Mouse (Mus musculus) forebrain, embryonic 13.5 days (tissue): ENCODE data around the gene Pmm2. TPM values are rescaled to one million over a fixed set of nuclear protein-coding genes. Genes with fewer than 3 reads are reported as not detected.

ENCODE experiments used
- ATAC-seq: fragments of 200-750 bp; cut with Nextera tagmentation; 2 replicates; pipeline ENCODE4 v1.8.0; 2017
- H3K27ac ChIP-seq: fragments of 300-500 bp; sonication (generic); 2 replicates; pipeline ENCODE4 v1.5.1; 2015; ENCODE audit warnings: inconsistent platforms, mild to moderate bottlenecking, moderate library complexity
- H3K27me3 ChIP-seq: fragments of 300-500 bp; sonication (generic); 2 replicates; pipeline ENCODE4 v1.6.1; 2015; ENCODE audit warnings: mild to moderate bottlenecking, inconsistent platforms
- H3K36me3 ChIP-seq: fragments of 300-500 bp; sonication (generic); 2 replicates; pipeline ENCODE4 v1.6.1; 2015; ENCODE audit warnings: mild to moderate bottlenecking, inconsistent platforms; ENCODE audit not compliant: poor library complexity, severe bottlenecking
- H3K4me1 ChIP-seq: fragments of 300-500 bp; sonication (generic); 2 replicates; pipeline ENCODE4 v1.6.1; 2015; ENCODE audit warnings: inconsistent platforms
- H3K4me2 ChIP-seq: fragments of 300-500 bp; sonication (generic); 2 replicates; pipeline ENCODE4 v1.6.1; 2015; ENCODE audit warnings: inconsistent platforms, mild to moderate bottlenecking, moderate library complexity
- H3K4me3 ChIP-seq: fragments of 300-500 bp; sonication (generic); 2 replicates; pipeline ENCODE4 v1.5.1; 2015; ENCODE audit warnings: mild to moderate bottlenecking, inconsistent platforms
- H3K9ac ChIP-seq: fragments of 300-500 bp; sonication (generic); 2 replicates; pipeline ENCODE4 v1.6.1; 2015; ENCODE audit warnings: mild to moderate bottlenecking, inconsistent platforms
- H3K9me3 ChIP-seq: fragments of 300-500 bp; sonication (generic); replicated peaks from 2 replicates; pipeline ENCODE4 v1.6.1; 2016; ENCODE audit warnings: inconsistent platforms
- WGBS: fragments of 180-500 bp; shearing (Covaris S2); methylation state at CpG from one replicate; pipeline ENCODE4 v1.1.7; 2015; 5-methylcytosine and 5-hydroxymethylcytosine counted together
- polyA plus RNA-seq: library from polyadenylated mRNA; unstranded; fragments of >200 nt; fragmentation: Nextera tagmentation; extraction: Ambion mirVana; gene quantifications from 2 replicates; pipeline ENCODE4 v1.2.1, GENCODE M21; 2015

Gene Pmm2
- polyA plus RNA-seq, 1 experiment from 2014 or later, result 50.8 TPM

DNA sequence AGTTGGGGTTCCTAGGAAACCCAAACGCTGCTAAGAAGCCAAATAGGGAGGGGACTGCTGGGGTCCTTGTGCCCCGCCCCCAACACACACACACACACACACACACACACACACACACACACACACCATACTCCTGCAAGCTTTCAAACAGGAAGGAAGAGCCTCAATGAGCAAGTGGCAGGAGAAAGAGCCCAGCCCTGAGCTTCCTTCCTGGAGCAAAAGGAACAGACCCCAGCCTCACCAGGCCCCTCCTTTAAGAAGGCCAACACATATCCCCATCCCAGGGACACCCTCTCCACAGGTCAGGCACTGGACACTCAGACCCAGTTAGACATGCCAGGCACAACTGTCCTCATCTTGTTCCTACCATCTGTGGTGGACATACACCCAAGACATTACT is 25.5 kb downstream of the Pmm2 start:
- Histone ChIP-seq H3K36me3 (peaks cover 72% of the 10 kb centered on the region), H3K27me3 (no peaks in the 10 kb centered on the region), H3K9ac (no peak overlapping the region), H3K27ac (no peak overlapping the region), H3K4me2 (no peak overlapping the region), H3K4me1 (peaks cover 19% of the 10 kb centered on the region), H3K4me3 (no peak overlapping the region), H3K9me3 (no peaks in the 10 kb centered on the region)
- 85% methylated on average over 2 of the region's 2 CpGs for whole genome bisulfite sequencing
- ATAC-seq, result no peak

DNA sequence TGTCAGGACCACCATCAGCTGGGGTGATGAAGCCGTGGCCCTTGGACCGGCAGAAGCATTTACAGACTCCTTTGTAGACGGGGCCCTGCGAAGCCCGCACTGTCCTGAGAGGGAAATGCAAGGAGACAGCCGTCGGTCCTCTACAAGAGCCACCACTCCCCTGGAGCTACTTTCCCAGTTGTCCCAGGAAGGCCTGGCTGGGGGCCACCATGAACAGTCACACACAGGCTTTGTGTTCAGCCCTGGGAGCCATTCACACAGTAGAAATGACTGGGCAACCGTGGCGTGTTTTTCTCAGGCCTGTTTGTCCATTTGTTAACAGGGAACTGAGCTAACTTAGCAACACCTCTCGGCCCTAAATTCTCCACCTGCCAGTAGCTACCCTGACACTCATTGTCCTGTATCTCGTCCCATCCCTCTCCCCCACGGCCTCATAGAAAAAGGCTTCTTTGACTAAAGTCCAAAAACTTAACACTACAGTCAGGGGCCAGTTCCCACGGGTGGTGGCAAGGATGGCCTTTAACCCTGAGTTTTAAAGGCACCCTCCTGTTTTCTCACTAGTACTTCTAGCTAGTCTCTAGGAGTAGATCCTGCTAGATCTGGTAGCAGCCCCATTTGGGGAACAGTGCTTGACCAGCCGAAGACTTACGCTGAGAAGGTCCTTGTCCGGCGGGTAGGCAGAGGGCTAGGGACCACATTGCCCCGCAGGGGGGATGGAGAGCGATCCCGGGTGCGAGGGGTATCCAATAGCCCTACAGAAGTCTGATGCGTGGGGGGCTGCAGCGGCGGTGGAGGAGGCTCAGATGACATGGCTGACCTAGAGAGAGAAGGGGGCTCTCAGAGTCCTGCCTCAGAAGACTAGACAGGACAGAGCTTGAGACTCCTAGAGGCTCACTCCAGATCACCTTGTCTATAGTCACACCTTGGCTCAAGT is 26.4 kb downstream of the Pmm2 start:
- Histone ChIP-seq H3K9ac (no peak overlapping the region), H3K27me3 (no peaks in the 10 kb centered on the region), H3K9me3 (no peaks in the 10 kb centered on the region), H3K27ac (no peak overlapping the region), H3K4me1 (peaks cover 27% of the 10 kb centered on the region), H3K36me3 (peaks cover 64% of the 10 kb centered on the region), H3K4me2 (no peak overlapping the region), H3K4me3 (no peak overlapping the region)
- 84% methylated on average over 24 of the region's 24 CpGs for WGBS
- no peak for ATAC-seq

DNA sequence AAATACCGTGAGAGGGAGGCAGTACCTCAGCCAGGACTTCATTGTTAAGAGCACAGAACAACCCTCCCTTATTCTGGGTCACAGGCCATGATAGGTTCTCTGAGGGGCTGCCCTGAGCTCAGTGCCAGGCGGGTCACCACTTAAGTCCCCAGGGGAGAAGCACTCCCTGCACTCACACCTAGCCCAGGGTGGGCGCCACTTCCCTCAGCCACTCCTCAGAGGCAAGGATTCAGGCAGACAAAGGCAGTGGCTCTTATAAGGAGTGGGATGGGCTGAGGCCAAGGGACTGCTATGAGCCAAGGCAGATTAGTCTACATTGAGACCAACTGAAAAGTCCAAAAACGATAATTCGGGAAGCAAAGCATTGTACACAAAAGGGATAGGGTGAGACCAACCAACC is 27.9 kb downstream of the Pmm2 start:
- H3K27ac ChIP-seq, result no peak overlapping the region
- no peak for ATAC-seq
- WGBS, result 77% methylated on average over 5 of the region's 5 CpGs
- H3K4me3 ChIP-seq, result no peak overlapping the region
- H3K4me1 ChIP-seq, result peaks cover 42% of the 10 kb centered on the region
- no peaks in the 10 kb centered on the region for H3K27me3 ChIP-seq
- no peak overlapping the region for H3K4me2 ChIP-seq
- no peaks in the 10 kb centered on the region for H3K9me3 ChIP-seq
- H3K9ac ChIP-seq, result no peak overlapping the region
- H3K36me3 ChIP-seq, result peaks cover 49% of the 10 kb centered on the region

DNA sequence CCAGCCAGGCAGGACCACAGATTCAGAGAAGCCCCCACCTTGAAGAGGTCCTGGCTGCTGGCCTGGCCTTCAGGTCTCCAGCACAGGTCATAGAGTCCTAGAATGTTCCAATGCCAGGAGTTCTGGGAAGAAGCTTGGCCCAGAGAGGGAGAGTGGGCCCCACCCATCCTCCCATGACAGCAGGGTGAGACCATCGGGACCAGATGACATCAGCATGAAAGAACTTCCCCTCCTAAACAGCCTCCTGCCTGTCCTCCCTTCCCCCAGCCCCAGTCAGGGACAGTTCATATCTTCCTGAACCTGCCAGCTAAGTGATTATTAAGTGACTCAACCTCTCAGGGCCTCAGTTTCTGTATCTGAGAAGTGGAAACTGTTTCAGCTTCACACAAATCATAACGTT is 29.0 kb downstream of the Pmm2 start:
- Histone ChIP-seq H3K4me1 (peaks cover 49% of the 10 kb centered on the region), H3K27ac (no peak overlapping the region), H3K4me2 (no peak overlapping the region), H3K4me3 (no peak overlapping the region), H3K36me3 (peaks cover 39% of the 10 kb centered on the region), H3K9me3 (no peaks in the 10 kb centered on the region), H3K27me3 (no peaks in the 10 kb centered on the region), H3K9ac (peak overlapping the region; percentile 8; the same call in 1 of the 2 replicates)
- 70% methylated on average over 2 of the region's 2 CpGs for WGBS
- no peak for ATAC-seq

DNA sequence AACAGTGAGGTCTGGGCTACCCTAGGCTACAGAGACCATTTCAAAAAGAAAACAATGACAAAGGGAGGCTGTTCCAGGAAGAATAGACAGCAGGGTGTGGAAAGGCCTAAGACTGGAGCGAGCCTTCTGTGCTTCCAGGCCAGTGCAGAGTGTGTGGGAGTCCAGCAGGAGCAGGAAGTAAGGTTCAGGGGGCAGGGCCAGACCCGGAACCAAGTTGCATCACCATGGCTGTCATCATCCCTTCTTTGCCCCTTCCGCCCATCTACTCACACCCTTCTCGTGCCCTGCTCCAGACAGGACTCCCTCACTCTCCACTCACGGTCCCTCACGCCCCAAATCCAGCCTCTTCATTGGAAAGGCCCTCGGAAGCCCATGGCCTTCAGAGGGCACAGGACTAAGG is 29.8 kb downstream of the Pmm2 start:
- H3K9ac ChIP-seq, result 0 out of 2 replicates have a peak overlapping the region, but pooled peaks have one; percentile 34
- H3K9me3 ChIP-seq, result no peaks in the 10 kb centered on the region
- WGBS, result 85% methylated on average over 7 of the region's 7 CpGs
- peaks cover 49% of the 10 kb centered on the region for H3K4me1 ChIP-seq
- ATAC-seq, result no peak
- H3K4me3 ChIP-seq, result no peak overlapping the region
- peaks cover 31% of the 10 kb centered on the region for H3K36me3 ChIP-seq
- no peak overlapping the region for H3K27ac ChIP-seq
- H3K4me2 ChIP-seq, result peak overlapping the region; percentile 18; the same call in 1 of the 2 replicates
- H3K27me3 ChIP-seq, result no peaks in the 10 kb centered on the region

DNA sequence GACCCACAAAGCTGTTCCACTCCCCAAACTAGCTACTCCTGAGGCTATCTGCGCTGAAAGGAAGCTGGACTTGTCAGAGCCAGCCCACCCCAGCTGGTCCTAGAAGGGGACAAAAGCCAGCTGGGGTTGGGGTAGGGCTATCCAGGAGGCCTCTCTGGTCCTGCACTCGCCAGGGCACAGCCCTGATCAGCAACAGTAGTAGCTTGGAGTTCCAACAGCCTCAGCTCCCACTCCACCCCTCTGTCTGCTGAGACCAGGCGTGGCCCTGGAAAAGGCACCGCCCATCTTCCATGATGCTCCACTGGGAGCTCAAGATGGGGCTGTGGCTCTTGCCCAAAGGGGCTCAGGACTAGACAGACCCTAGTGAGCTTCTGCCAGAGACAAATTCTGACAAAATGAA is 30.3 kb downstream of the Pmm2 start:
- H3K27me3 ChIP-seq, result peaks cover 2% of the 10 kb centered on the region
- WGBS, result 71% methylated on average over 4 of the region's 4 CpGs
- peaks cover 25% of the 10 kb centered on the region for H3K36me3 ChIP-seq
- no peak overlapping the region for H3K9ac ChIP-seq
- no peaks in the 10 kb centered on the region for H3K9me3 ChIP-seq
- no peak overlapping the region for H3K27ac ChIP-seq
- peak overlapping the region; percentile 18; the same call in 1 of the 2 replicates for H3K4me2 ChIP-seq
- H3K4me3 ChIP-seq, result no peak overlapping the region
- H3K4me1 ChIP-seq, result peaks cover 49% of the 10 kb centered on the region
- ATAC-seq, result no peak

DNA sequence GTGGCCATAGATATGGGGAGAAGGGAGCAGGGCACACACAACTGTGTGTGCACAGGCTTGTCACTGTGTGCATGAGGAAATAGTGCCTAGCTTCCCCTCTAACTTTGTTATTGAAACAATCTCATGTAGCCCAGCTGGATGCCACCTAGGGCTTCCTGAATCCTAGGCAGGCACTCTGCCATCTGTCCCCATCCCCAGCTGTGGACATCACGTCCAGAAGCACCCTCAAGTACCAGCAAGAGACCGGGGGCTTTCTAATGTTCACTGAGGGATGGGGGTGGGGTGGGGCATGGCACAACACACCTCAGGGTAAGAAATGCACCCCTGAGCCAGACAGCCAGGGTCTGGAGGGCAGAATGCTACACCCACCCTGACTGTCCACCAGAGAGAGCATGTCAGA is 30.9 kb downstream of the Pmm2 start:
- Histone ChIP-seq H3K36me3 (peaks cover 20% of the 10 kb centered on the region), H3K27me3 (peaks cover 7% of the 10 kb centered on the region), H3K9me3 (no peaks in the 10 kb centered on the region), H3K9ac (0 out of 2 replicates have a peak overlapping the region, but pooled peaks have one; percentile 9), H3K27ac (no peak overlapping the region), H3K4me1 (peaks cover 49% of the 10 kb centered on the region), H3K4me3 (no peak overlapping the region), H3K4me2 (peak overlapping the region; percentile 73)
- no peak for ATAC-seq
- 67% methylated on average over 2 of the region's 2 CpGs for WGBS

DNA sequence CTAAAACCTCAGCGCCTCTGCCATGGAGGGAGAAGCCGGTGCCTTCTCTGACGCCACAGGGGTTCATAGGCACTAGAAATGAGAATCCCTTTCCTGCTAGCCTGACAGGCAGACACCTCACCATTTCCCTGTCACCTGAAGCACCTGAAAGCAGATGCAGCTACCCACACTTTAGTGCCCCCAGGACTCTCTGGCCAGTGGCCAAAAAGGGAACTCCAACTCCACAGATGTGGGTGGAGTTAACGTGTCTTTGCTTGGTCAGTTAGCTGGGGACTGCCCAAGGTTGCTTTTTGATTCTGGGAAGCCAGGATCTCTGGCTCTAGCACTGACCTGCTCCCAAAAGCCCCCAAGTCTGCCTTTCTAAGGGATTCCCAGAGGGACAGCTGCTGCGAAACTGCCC is 32.0 kb downstream of the Pmm2 start:
- H3K9ac ChIP-seq, result peak overlapping the region; percentile 80
- no peak for ATAC-seq
- no peaks in the 10 kb centered on the region for H3K9me3 ChIP-seq
- peaks cover 49% of the 10 kb centered on the region for H3K4me1 ChIP-seq
- H3K27ac ChIP-seq, result peak overlapping the region; percentile 78
- peaks cover 9% of the 10 kb centered on the region; the same call in 1 of the 2 replicates for H3K36me3 ChIP-seq
- H3K4me2 ChIP-seq, result peak overlapping the region; percentile 73
- peaks cover 15% of the 10 kb centered on the region for H3K27me3 ChIP-seq
- 45% methylated on average over 5 of the region's 5 CpGs for WGBS
- H3K4me3 ChIP-seq, result peak overlapping the region; percentile 73

DNA sequence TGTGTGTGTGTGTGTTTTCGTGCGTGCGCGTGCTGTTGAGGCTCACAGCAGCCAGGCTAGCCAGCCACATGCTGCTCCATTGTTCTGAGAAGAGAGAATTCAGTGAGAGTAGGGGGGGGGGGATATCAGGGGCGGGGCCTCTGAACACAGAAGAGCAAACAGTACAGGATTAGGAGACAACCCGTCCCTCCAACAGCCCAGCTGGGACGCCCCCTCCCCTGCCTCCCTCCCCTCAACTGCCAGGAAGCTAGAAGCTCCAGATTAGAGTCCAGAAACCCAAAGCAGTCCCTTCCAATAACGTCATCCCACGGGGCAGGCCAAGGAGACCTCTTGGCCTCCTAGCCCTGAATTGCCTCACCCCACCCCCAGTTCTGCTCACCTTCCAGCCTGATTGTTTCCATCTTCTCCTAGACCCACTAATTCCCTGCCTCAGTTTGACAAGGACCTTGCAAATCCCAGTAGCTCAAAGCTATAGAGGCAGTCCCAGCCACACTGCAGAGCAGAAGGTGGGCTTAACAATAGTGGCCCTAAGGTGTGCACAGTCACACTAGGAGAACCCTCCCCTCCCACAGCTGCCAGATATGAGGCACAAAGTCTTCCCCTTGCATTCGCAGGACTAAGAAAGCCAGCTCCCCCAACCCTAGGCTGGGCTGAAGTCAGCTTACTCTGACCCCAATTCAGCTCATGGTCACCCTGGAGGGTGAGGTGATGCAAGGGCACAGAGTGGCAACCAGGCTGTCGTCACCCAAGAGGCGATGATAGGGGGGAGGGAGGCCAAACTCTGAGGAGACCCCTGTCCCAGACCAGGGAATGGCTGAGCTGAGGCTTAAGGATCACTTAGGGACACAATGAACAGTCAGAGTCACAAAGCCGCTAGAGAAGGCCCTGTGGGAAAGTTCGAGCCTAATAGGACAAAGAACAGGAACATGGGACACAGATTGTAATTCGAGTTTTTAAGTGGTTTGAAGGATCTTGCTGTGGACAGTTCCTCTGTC is 32.9 kb downstream of the Pmm2 start:
- Histone ChIP-seq H3K4me1 (peaks cover 49% of the 10 kb centered on the region), H3K36me3 (peaks cover 7% of the 10 kb centered on the region; the same call in 1 of the 2 replicates), H3K27me3 (peaks cover 15% of the 10 kb centered on the region), H3K4me3 (peak overlapping the region; percentile 73), H3K4me2 (peak overlapping the region; percentile 73), H3K9me3 (no peaks in the 10 kb centered on the region), H3K9ac (peak overlapping the region; percentile 80), H3K27ac (peak overlapping the region; percentile 78)
- ATAC-seq, result peak; percentile 25
- 4% methylated on average over 14 of the region's 15 CpGs for WGBS

DNA sequence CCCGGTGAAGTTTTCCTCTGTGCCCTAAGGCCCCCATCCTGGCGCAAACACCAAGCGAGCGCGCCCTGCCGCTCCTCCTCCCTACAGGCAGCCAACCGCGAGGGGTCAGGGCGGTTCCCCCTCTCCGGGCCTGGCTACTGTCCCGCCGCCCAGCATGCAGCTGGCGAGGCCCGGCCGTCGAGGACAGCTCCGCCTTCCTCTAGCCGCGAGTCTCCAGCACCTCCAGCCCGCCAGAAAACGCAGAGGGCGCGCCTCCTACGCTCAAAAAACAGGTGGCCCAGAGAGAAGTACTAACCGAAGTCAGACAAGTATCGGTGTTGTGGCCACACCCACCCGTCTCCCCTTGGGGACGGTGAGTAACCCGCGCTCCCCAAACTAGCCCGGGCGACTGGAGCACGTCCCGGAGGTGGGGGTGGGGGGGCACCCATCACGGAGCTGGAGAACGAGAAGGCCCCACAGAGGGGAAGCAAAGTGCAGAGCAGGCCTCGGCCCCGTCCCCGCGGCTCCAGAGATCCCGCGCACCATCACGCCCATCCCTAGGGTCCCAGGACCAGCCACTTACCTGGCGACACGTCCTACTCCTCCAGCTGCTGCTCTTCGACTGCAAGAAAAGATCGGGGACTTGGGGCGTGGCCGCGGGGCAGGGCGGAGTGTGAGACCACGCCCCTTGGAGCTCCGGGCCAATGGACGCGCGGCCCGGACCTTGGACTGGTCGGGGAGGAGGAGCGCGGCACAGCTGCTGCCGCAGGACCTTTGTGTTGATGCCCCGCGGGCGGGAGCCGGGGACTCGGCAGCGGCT is 34.3 kb downstream of the Pmm2 start, which contains the start of gene Carhsp1:
Gene Carhsp1 (minus strand): TSS at position 605 of the 799 bp plus-strand sequence.
- WGBS, result under 1% methylated on average over 62 of the region's 67 CpGs
- H3K4me1 ChIP-seq, result peaks cover 42% of the 10 kb centered on the region

DNA sequence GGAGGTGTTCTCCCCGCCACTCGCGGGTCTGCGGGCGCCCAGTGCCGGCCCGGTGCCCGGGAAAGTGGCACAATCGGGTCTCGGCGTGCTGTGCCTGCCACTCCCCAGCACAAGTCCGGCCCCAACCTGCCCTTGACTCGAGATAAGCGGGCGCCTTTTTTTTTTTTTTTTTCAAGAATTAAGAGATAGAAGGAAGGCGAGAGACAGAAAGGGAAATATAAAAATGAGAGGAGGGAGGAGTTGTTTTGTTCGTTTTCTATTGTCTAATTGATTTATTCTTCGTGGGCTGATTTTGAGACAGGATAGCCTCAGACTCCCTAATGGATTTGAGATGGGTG is 34.8 kb downstream of the Pmm2 start:
- peak overlapping the region; percentile 73 for H3K4me2 ChIP-seq
- peaks cover 37% of the 10 kb centered on the region for H3K4me1 ChIP-seq
- peaks cover 15% of the 10 kb centered on the region for H3K27me3 ChIP-seq
- H3K9me3 ChIP-seq, result no peaks in the 10 kb centered on the region
- peak overlapping the region; percentile 73 for H3K4me3 ChIP-seq
- WGBS, result under 1% methylated on average over 18 of the region's 18 CpGs
- H3K9ac ChIP-seq, result peak overlapping the region; percentile 80
- H3K27ac ChIP-seq, result no peak overlapping the region
- no peak for ATAC-seq
- H3K36me3 ChIP-seq, result no peaks in the 10 kb centered on the region

More for the DNA sequence above, 34.3 kb downstream of the Pmm2 start, which contains the start of gene Carhsp1:
- Histone ChIP-seq H3K36me3 (no peaks in the 10 kb centered on the region), H3K4me3 (peak within 1 kb of the TSS; percentile 73), H3K9ac (peak within 1 kb of the TSS; percentile 80), H3K27ac (peak within 1 kb of the TSS; percentile 78), H3K4me2 (peak within 1 kb of the TSS; percentile 73), H3K9me3 (no peaks in the 10 kb centered on the region), H3K27me3 (peaks cover 15% of the 10 kb centered on the region)
- ATAC-seq, result peak; percentile 94
